Mouse (Mus musculus): ENCODE results near the gene Mmgt2.
"Not testable (repeated sequence)": the region's sequence is repeated elsewhere in the genome, so short reads cannot be mapped to it uniquely, and the experiment has no call there.

The Mmgt2 gene

DNA sequence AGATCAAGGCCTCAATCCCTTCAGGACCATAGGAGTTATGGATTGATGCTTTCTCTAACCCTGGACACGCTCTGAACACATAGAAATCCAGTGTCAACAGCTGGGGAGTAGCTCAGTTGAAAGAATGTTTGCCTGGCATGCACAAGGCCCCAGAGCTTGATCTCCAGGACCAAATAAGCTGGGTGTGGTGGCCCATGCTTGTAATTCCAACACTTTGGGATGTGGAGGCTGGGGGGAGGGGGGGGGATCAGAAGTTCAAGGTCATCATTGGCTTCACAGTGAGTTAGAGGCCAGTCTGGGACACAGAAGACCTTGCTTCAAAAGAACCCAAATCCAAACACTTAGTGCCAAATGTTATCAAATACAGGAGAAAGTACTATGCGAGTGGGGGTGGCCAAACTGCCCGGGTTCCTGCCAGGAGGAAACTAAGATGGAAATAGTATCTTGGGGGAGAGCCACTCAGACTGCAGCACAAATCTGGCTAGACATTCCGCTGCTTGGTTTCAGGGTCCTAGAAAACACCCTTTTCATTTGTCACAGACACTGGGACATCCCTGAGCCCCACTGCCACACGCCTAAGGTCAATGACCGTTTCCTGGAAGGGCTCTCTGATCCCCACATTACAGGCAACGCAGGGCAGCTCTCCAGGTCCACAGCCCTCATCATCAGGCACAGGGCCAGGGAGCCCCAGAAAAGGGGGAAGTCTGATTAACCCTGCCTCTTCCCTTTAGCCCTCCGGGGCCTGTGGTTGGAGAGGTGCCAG lies 2.6 kb upstream of the Mmgt2 start:
- in situ Hi-C loops (cut with MboI): no loop called here

DNA sequence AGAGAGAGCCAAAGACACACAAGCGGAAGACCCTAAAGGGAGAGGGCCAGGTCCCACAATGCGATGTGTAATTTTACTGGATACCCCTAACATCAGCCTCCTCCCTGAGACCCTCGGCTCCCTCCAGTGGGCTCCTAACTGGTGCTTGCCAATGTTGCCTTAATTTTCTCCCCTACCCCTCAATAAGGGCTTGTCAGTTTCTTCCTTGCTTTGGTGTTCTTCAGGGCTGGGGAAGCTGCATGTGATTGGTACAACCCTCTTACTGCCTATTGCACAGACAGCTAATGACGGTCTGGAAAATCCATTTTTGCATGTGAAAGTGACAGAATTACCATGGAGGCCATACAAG lies 2.0 kb upstream of the Mmgt2 start:
- in situ Hi-C loops (cut with MboI): no loop called here

DNA sequence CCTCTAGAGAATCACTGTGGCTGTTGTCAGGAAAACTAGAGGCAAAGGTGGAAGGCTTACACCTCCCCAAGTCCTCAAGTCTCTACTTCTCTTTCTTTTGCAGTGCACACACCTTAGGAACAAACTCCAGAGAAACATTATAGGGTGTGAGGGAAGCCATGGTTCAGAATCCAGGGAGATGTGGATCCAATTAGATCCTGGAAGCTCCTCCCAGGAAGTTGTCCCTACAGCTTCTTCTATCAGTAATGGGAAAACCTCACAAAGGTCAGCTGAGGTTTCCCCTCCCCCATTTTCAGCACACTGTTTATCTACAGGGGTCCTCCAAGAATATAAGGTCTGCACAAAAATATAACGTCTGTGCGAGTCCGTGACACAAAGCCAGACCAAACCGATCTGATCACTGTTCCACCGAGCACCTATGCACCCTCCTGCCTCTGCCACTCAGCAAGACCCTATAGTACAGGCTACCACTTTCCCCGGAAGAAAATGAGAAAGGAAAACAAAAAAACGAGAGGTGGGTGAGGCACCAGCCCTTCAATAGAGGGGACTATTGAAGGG lies 1.4 kb upstream of the Mmgt2 start:
- in situ Hi-C loops (cut with MboI): no loop called here

DNA sequence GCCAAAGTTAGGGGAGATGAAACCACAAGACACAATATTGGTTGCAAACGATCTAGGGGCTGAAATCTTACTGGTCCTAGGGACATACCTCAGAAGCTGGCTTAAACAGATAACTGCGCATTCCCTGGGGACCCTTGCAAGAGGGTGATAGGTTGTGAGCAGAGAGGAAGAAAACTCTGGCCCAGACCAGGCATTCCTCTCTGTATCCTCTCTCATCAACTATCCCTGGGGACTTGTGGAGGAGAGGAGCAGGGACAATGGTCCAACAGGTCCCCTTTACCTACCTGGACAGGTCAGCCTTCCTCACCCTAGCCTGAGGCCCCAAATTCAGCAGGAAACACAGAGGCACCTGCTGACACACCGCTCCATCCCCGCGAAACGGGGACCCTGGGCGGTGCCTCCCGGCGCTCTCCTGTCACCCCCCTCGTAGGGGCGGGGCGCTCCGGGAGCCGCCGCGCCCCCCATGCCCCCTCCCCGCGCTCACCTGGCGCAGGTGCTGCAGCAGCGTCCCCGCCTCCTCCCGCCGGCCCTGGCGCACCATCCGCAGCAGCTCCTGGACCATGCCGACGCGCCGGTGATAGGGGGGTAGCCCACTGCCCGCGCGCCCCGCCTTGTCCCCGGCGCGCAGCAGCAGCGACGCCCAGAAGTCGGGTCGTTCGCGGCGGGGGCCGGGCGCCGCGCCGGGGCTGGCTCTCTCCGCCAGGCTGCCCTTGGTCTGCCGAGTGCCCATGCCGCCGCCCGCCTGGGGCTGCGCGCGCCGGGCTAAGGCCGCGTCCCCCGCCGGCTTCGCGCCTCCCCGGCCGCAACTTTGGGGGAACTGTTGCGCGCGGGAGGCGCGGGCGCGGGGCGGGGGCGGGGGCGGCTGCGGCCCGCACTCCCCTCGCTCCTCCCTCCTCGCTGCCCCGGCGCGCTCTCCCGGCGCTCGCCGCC lies 538 bp upstream of the Mmgt2 start, which contains the start of gene Lrrc75a:
Gene Lrrc75a, minus strand, starts transcription at position 863 of the 930 bp plus-strand sequence.
- in situ Hi-C loops (cut with MboI): no loop called here

DNA sequence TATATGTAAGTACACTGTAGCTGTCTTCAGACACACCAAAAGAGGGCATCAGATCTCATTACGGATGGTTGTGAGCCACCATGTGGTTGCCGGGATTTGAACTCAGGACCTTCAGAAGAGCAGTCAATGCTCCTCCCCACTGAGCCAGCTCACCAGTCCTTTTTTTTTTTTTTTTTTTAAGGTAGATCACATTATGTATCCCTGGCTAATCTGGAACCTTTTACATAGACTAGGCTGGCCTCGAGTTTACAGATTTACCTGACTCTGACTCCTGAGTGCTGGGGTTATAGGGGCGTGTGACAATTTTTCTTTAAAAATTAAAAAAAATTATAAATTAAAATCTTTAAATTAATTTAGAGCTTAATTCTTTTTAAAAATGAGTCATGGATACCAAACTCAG lies 1.3 kb downstream of the Mmgt2 start:
- in situ Hi-C loops (cut with MboI): not testable (repeated sequence)

DNA sequence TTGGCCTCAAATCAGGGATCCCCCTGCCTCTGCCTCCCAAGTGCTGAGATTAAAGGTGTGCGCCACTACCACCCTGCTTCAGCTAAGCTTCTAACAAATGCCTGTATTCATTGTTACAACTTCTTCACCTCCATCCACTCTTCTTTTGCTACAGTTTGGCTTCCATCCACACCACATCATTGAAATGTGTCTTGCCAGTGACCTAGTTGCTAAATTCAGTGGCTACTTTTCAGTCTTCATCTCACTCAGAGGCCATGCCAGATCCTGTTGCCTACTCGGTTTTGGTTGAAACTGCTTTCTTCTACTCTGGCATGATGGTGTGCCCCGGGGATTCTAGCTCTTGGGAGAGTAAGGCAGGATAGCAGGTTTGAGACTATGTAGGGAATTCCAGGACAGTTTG lies 3.1 kb downstream of the Mmgt2 start:
- in situ Hi-C loops (cut with MboI): no loop called here

DNA sequence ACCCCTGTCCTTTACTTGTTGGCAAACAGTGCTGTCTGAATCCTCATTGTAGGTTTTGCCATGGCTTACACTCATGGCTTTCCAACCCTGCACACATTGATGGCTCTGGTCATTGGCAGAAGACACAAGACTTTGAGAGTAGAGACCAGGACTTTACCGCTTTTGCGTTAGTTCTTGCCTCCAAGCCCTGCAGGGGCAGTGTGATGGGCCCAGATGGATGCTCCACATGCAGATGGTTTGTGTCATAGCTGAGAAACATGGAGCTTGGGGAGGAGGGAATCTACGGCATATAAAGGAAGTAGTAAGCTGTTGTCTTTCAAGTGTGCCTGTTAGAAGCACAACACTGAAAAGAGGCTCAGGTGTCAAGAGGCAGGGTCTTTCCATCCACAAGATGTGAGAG lies 3.6 kb downstream of the Mmgt2 start:
- in situ Hi-C loops (cut with MboI): no loop called here

DNA sequence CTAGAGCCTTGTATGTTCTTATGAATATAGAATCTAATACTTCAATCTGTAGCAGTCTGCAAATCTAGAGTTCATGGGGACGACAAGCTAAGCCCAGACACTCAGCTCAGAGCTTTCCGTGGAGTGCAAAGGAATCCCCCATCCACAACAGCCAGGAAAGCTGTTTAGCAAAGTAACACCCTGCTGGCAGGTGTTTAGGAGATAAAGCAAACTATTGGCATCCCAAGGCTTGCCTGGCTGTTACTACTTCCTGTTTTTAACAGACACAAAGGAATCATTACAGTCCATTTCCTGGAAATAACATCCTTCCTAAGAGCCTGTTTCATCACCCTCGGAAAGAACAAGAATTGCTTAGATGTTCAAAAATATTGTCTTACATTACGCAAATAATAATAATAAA lies 12.4 kb downstream of the Mmgt2 start:
- in situ Hi-C loops (cut with MboI): no loop called here

DNA sequence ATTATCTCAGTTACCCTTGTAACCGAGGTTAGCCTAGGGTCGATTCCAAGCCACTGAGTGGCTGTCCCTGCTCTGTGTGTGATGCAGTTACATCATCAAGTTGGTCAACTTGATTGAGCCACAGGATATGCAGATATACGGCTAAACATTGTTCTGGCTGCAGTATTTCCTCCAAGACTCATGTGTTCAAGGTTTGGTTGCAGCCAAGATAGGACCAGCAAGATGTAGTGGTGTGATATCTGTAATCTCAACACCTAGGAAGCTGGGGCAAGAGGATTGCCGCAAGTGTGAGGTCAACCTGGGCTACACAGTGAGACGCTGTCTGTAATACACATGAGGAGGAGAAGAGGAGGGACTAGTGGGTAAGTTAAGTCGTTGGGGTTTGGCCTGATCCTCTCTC lies 15.8 kb downstream of the Mmgt2 start:
- in situ Hi-C loops (cut with MboI): no loop called here

DNA sequence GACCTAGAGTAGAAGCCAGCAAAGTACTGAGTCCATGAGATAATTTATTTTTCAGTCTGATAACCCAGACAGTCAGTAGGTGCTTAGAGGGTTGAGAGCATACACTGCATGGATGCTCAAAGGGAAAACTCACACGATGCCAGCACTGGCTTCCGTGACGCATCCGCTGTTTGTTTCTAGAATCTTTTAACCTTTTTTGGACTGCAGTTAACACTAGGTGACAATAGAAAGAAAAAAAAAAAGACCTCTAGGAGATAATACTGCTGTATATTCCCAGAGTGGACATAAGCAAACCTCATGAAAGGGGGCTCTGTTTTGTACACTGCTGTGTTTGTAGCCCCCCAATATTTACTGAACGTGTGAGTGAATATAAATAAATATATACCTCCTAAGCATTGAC lies 20.5 kb downstream of the Mmgt2 start:
- in situ Hi-C loops (cut with MboI): no loop called here

DNA sequence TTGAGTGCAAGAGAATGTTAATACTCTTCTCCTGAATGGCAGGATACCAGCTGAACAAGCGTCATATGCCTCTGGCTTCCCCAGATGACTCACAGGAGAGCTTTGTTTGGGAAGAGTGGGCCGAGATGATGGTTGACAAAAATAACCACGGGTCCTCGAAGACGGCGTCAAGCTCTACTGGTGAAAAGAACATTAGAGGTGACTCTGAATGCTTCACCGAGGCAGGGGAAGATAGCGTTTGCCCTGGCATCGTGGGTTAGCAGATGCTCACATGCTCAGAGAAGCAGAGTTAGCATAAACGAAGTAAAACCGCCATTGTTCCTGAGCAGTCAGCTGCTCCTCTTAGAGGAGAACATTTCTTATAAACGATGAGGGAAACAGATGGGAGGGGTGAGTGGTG lies 21.0 kb downstream of the Mmgt2 start:
- in situ Hi-C loops (cut with MboI): no loop called here

DNA sequence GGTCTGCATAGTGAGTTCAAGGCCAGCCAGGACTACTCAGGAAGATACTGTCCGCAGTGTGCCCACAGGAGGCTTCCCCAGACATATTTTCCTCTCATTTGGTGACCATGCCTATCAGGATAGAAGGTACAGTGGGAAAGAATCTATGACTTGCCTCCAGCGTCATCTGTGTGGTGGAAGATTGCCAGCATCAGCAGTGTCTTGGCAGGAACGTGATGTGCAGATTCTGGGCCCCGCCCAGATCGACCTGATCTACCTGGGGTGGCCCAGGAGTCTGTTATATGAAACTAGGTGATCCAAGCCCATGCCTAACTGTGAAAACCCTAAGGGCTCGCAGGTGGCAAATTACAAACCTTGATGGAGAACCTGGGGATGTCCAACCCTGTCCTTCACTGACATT lies 21.5 kb downstream of the Mmgt2 start:
- in situ Hi-C loops (cut with MboI): no loop called here

DNA sequence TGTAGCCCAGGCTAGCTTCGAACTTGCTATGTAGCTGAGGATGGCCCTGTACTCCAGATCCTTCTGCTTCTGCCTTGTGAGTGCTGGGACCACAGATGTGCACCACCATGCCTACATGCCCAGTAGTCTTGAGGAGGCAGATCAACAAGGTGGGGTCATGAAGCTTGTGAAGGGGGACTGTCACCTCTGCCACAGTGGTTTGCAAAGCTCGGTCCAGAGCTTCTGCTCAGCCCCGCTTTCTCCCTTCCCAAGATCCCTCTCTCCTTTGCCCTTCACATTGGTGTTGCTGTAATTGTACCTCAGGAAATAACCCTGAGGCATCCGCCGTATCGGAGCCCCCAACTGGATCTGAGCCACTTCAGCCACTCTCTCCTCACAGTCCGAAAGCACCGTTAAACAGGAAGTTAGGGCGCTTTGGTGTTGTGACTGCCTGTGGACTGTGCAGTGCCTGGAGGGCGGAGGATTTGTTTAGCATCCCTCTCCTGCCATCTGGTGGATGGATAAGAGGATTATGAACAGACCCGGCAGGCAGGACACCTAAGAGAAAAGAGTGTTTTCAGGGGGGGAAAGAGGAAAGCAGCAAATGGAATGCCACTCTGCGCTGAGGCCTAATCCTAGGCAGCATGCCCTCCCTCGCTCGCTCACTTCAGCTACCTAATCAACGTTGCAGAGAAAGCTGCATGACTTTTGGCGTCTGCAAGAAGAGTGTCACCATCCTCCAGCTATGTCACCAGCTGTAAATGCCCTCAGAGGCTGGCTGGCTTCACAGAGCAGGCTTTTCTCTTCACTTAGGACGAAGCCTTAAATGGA lies 27.2 kb downstream of the Mmgt2 start:
- in situ Hi-C loops (cut with MboI): loop anchor here (5.0 kb wide), 1 partner anchor 63 kb away; no protein-coding TSS in a partner anchor

DNA sequence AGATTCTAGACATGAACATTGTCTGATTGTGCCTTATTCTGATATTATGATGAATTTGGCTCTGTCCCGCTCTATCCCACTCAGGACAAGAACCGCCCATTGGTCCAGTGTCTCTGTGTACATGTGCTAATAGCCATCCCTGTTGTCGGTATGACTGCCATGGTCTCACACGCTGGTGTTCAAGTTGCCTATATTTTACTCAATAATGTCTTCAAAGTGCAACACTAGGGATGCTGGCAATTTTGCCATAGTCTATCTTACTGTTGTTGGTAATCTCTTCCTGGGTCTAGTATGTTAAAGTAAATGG lies 27.8 kb downstream of the Mmgt2 start:
- in situ Hi-C loops (cut with MboI): loop anchor here (5.0 kb wide), 1 partner anchor 64 kb away; no protein-coding TSS in a partner anchor

DNA sequence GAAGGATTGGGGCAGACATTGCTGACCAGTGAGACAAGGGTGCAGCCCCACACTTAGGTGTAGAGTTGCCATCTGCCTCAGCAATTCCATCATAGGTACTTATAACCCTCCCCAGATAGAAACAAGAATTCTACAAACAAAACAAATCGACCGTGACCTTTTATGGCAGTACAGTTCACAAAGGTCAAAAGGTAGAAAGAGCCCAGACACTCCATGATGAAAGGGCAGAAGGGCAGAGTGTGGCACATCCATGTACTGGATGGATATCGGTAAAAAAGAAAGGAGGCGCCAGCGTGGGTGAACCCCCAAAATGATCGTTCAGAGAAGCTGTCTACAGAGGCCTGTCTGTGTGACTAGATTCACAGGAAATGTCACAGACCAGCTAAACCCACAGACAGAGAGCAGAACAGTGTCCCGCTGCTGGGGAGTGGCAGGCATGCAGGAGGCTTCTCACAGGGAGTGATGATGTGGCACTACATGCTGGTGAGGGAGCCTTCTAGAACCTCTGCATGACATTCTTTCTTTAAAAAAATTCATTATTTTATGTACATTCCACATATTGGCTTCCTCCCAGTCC lies 30.4 kb downstream of the Mmgt2 start:
- in situ Hi-C loops (cut with MboI): loop anchor here (5.0 kb wide), 1 partner anchor 67 kb away; no protein-coding TSS in a partner anchor

DNA sequence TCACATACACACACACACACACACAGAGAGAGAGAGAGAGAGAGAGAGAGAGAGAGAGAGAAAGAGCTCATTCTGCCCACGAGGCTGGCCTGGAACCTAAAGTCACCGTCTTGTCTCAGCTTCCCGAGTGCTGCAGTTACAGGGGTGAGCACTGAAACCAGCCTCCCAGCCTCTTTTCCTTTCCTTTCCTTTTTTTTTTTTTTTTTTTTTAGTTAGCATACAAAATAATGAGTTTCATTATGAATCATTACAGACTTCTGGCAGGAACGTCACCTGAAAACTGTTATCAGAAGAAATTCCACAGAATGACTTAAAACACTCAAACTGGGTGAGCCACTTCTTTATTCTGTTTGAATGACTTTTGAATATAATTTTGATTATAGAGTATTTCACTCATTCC lies 31.5 kb downstream of the Mmgt2 start:
- in situ Hi-C loops (cut with MboI): loop anchor here (5.0 kb wide), 1 partner anchor 68 kb away; no protein-coding TSS in a partner anchor

DNA sequence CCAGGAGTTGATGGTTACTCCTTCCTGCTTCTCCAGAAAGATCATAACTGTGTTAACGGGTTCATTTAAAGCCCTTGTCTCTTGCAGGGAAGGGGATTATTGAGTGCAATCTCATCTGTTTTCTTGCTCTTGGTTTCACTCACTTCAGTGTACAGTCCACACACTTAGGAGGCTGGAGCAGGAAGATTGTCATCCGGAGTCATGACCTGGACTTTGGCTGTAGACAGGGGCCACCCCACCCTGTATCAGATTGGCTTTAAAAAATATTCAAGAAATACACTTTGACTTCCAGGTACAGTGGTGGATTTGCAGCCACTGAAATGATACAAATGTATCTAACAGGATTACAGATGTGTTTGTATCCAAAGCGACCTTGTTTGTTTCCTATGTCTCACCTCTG lies 43.1 kb downstream of the Mmgt2 start:
- in situ Hi-C loops (cut with MboI): no loop called here

DNA sequence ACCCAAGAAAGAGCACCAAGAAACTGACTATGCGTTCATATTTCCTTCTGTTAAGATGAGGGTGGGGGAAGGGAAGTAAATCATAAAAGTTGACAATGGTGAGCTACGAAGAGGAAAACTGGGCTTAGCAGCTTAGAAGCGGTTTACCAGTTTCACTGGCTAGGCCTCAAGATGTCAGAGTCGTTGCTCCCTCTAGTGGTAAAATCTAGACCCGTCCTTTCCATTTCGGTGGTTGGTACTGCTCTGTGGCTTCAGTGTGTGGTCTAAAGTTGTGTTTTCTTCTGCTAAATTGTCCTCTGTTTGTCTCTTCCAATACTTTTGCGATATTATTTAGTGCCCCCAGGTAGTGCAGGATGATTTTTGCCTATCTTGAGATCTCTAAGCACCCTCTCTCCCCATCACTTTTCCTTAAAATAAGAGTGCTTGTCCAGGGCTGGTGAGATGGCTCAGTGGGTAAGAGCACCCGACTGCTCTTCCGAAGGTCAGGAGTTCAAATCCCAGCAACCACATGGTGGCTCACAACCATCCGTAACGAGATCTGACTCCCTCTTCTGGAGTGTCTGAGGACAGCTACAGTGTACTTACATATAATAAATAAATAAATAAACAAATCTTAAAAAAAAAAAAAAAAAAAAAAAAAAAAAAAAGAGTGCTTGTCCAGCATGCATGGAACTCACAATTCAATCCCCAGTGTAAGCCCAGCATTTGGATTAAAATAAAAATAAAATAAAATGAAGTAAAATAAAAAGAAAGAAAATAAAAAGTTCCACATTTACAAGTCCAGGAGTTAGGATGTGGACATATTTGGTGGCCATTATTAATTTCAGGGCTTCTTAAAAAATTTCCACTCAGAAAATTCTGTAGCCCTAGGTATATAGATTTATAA lies 45.1 kb downstream of the Mmgt2 start:
- in situ Hi-C loops (cut with MboI): no loop called here

DNA sequence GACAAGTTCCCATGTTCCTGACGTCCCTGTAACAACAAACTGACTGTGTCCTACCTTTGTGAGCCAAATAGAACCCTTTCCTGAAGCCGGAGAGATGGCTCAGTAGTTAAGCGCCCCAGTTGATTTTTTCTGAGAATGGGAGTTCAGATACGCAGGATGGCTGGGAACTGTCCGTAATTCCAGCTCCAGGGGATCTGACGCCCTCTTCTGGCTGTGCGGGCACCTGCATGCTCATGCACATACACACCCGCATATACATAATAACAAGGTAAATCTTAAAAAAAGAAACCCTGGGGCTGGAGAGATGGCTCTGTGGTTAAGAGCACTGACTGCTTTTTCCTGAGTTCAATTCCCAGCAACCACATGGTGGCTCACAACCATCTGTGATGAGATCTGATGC lies 46.7 kb downstream of the Mmgt2 start:
- in situ Hi-C loops (cut with MboI): no loop called here

DNA sequence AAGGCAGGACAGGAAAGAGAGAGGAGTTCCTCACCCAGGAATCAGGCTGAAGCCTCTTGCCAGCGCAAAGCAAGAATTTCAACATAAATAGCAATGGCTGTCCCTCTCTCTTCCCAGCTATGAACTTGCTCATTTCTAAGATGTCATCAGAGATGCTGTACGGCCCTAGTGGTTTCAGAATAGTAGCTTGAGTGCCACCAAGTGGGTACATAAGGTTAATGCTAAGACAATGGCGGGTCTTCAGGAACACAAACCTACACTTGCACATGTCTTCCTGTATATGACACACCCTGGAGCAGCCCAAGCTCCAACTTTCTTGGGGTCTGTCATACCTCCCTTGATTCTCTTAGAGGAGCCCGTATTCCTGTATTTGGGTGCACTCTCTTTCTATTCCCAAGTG lies 51.3 kb downstream of the Mmgt2 start:
- in situ Hi-C loops (cut with MboI): no loop called here

DNA sequence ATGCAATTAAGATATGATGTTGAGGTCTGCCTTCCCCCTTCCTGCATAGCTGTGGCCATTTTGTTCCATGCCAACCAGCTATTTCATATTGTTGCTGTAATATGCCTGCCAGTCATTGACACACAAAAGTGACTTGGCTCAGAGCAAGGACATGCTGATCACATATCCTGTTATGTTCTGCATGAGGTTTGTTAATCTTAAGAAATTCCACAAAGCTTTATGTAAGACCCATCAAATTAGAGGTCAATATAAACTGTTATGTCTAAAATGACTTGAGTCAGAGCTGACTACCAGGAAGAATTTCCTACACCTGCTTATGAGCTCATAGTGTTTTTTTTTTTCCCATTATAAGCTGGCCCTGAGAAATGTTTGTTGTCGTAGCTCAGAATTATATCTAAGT lies 52.8 kb downstream of the Mmgt2 start:
- in situ Hi-C loops (cut with MboI): no loop called here
